Mouse (Mus musculus): ENCODE data around the gene Large1.

GRCm38 (mm10) chr8:73295531-73295930 lies 57.8 kb downstream of the Large1 start:
- TF ChIP-seq CTCF (conservative IDR thresholded peaks at IDR 0.05 in 1 of 2, IDR thresholded peaks at IDR 0.05 in 1 of 2; ENCODE audit: low read depth in 2 of 2, low read length in 2 of 2) (no peak), NRF1 (IDR thresholded peaks at IDR 0.05; ENCODE audit: low read depth, low read length) (no peak), MAX (IDR thresholded peaks at IDR 0.05; ENCODE audit: low read length) (no peak), EP300 (IDR thresholded peaks at IDR 0.05; ENCODE audit: low read length) (no peak), POLR2A (IDR thresholded peaks at IDR 0.05; ENCODE audit: low read depth, low read length) (no peak), CHD2 (IDR thresholded peaks at IDR 0.05; ENCODE audit: low read length) (no peak), MXI1 (IDR thresholded peaks at IDR 0.05; ENCODE audit: low read depth, low read length) (no peak)

Data from CH12.LX (cell line).